ENCODE assay signal across 1 mouse cellular context in the genomic region with DNA sequence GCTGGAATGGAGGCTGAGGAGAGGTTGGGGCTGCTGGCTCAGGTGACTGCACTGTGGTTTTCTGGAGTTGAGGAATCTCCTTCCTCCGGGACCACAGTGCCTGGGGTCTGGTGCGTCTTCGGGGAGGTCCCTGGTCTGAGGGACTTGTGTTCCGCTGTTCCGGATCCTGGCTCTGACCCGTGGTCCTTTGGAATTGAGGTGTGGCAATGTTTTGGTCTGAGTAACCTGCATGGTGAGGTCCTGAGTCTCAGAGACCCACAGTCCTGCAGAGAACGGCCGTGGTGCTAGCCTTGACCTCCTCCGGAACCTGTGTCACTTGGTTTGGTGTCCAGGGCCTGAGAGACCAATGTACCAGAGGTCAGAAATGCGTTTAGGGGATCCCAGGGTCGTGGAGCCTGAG.
TF ChIP-seq lines count a peak whose summit lies in the region.

No protein-coding gene starts in this region.

TF ChIP-seq in MEL, 35 proteins besides CTCF, POLR2A, EP300 and RAD21:
- peak; percentile 59 for TF ChIP-seq MXI1 (IDR thresholded peaks at IDR 0.05; ENCODE audit: low read depth, low read length)
- no peak for TF ChIP-seq CHD1 (IDR thresholded peaks at IDR 0.05; ENCODE audit: low read depth, low read length)
